Mouse (Mus musculus) megakaryocyte-erythroid progenitor cell, adult 5-6 weeks (primary cell): ENCODE data around the gene Trnau1ap. TPM values are rescaled to one million over a fixed set of nuclear protein-coding genes. Genes with fewer than 3 reads are reported as not detected.
"Not testable (repeated sequence)": the region's sequence is repeated elsewhere in the genome, so short reads cannot be mapped to it uniquely, and the experiment has no call there.

Source experiments
- ATAC-seq: replicated peaks from 2 replicates; pipeline ENCODE4 v1.8.0; 2016; ENCODE audit warnings: mild to moderate bottlenecking, inconsistent platforms; ENCODE audit not compliant: severe bottlenecking, poor library complexity, low FRiP score, low TSS enrichment
- total RNA-seq, 2 experiments: library from RNA; stranded (forward) in 1 of 2; stranded (reverse) in 1 of 2; fragments of 200-1000, 215-1000 nt in 1 of 2; fragments of >200 nt in 1 of 2; fragmentation: Nextera tagmentation in 1 of 2; gene quantifications; 2 replicates each; pipeline ENCODE4 v1.2.3; 2014 to 2017

Gene Trnau1ap
- total RNA-seq, 2 experiments from 2014 or later: 52.0 to 56.8 TPM

DNA sequence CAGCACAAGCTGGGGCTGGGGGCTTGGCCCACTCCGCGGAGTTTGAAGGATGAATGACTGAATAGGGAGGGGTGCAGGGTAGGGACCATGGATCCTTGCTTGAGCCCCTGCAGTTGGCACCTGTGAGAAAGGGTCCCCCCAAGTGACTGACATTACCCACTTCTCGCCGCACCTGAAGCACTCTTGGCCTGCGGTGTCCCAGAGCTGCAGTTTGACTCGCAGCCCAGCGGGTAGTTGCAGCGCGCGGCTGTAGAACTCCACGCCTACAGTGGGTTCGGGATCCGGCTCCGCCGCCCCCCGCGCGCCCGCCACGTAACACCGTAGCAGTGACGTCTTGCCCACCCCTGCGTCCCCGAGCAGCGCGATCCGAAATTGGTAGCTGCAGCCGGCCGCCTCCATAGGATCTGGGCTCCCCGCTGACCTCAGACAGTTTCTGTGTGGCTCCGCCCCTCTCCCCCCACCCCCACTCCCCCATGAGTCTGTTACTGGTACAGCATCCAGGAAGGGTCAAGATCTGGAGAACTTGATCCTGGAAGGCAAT lies 26.3 kb downstream of the Trnau1ap start, which contains the start of gene Rab42:
TSS of gene Rab42 (minus strand) at position 447 of the 541 bp plus-strand sequence.
- peak; percentile 73 for ATAC-seq

GRCm38 (mm10) chr4:132301965-132302938 lies 27.1 kb downstream of the Trnau1ap start:
- ATAC-seq: 0 out of 2 replicates have a peak, but pooled peaks have one; percentile 5

DNA sequence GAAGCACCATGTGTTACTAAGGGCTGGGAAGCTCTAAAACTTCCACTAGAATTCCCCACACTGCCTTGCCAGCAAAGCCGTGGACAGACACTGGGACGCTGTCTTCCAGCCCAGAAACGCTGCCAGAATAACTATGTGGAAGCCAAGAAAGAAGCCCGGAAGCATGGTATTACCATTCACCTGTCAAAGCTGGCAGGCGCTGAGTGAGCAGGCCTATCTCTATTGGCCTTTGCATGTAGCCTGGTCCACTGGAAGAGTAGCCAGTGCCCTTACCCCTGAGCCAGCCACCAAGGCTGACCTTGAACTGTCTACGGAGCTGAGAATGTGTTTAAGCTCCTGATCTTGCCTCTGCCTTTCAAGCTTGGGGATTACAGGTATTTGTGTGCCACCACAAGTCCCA lies 27.9 kb downstream of the Trnau1ap start:
- ATAC-seq: no peak

- ATAC-seq: no peak
Measured at GRCm38 (mm10) chr4:132299849-132300248, 29.5 kb downstream of the Trnau1ap start.

GRCm38 (mm10) chr4:132295696-132296390 lies 33.5 kb downstream of the Trnau1ap start:
- no peak for ATAC-seq

- no peak for ATAC-seq
Measured at GRCm38 (mm10) chr4:132293682-132294240, 35.6 kb downstream of the Trnau1ap start.

DNA sequence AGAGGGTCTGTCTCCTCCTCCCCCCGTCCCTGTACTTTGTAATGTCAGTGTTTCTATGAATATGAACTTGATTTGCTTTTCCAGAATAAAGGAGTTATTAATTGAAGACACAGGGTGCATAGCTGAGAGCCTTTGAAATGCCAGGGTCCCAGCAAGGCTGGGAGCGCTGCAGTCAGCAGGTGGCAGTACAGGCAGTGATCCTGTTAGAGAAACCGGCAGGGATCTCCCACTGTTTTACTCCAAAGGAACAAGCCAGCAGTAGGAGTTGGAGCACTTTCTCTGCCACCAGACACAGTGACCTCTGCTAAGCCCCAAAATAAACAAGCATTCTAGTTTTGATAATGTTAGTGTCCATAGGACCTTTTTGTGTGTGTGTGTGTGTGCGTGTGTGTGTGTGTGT lies 36.4 kb downstream of the Trnau1ap start:
- no peak for ATAC-seq

DNA sequence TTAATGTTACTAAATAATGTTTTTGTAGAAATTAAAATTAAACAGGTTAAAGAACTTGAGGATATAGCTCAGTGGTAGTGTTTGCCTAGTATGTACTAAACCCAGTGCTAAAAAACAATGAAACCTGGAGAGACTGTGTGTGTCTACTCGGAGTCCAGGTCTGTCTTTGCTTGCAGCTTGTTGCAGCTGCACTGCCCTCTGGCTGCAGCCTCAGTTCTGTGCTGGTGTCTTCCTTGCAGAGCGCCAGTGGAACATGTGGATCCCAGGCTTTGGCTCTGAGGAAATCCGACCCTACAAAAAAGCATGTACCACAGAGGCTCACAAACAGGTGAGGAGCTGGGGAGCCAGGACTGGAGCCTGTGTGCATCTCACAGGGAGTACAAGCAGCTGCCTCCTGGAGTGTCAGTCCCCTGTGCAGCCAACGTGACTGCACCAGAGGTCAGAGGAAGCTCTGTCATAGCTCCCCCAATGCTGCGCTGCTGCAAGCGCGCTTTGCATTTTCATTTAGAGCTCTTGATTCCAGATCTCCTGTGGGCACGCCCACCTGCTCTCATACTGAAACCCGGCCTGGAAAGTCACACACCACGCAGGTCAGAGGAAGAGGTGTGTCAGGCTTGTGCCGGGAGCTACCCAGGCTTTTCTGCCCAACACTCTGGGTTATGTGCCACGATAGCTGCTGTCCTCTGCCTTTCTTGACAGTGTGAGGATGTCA lies 37.6 kb downstream of the Trnau1ap start:
- ATAC-seq: no peak

DNA sequence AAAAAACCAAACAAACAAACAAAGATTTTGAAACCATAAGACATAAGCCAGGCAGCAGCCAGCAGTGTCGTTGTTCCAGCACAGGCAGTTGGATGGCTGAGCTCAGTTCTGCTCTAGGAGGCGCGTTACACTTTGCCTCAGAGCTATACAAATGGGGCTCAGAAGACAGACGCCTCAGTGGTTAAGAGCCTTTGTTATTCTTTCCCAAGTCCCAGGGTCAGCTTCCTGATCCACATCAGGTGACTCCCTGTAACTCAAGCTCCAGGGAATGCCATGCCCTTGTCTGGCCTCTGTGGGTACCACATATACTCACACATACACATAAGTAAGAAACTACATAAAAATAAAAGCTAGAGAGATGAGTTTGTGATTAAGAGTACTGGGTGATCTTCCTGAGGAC lies 38.3 kb downstream of the Trnau1ap start:
- no peak for ATAC-seq

- ATAC-seq: not testable (repeated sequence)
Measured at GRCm38 (mm10) chr4:132288840-132289239, 40.5 kb downstream of the Trnau1ap start.

DNA sequence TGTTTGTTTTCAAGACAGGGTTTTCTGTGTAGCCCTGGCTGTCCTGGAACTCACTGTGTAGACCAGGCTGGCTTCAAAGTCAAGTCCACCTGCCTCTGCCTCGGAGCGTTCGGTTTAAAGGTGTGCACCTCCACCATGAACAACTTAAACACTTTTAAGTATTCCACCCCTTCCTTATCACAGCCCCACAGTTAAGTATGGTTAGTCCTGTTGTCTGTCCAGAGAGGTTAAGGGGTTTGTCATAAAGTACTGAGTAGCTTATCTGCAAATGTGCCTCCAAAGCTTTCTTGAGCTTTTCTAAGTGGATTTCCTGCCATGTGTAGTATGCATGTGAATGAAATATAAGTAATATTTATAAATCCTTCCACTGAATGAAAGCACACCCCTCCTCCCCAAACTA lies 53.4 kb downstream of the Trnau1ap start:
- peak; percentile 69 for ATAC-seq

GRCm38 (mm10) chr4:132274156-132274862 lies 55.0 kb downstream of the Trnau1ap start, which contains the start of gene Taf12:
TSS of gene Taf12 (plus strand) at chr4:132274375.
- peak; percentile 63 for ATAC-seq

DNA sequence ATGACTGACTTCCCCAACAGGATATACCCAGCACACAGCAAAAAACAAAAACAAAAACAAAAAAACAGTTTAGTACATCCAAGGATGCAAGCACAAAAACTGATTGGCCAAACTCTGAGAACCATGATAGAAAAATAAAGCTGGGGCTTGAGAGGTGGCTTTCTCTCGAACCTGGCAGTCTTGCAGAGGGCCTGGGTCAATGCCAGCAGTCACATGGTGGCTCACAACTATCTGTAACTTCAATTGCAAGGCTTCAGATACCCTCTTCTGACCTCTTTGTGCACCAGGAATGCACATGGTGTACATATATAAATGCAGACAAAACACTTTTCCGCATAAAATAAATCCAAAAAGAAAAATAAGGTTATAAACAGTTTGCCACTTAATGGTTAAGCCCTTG lies 56.2 kb downstream of the Trnau1ap start:
- no peak for ATAC-seq

DNA sequence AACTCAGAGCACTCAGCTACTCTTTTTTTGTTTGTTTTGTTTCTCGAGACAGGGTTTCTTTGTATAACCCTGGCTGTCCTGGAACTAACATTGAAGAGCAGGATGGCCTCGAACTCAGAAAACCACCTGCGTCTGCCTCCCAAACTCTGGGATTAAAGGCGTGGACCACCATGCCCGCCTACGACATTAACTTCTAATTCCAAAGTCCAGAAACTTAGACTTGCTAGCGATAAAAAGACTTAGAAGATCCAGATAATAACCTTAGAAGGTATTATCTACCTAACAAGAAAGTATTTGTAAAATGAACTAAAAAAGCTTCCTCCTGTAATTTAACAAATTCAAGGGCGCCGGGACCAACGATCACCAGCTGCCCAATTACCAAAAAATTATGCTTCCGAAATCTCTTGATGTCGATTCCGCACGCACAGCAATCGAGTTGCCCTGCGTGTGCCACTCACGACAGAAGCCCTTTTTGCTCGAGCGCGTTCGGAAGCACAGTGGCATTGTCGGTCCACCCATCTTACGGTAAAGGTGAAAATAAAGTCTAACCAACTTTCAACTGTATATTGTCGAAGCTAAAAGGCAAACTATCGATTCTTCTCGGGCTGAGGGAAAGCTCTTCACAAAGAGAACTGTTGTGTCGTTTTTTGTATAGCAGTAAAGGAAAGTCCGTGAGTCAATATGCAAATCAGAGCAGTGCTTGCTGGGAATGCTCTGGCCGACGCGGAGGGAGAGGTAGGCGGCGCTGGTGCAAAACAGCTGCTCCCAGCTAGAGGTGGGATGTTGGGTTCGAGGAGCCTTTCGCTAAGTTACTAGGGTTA lies 59.4 kb downstream of the Trnau1ap start:
- ATAC-seq: peak; percentile 77

- peak; percentile 51 for ATAC-seq
Measured at GRCm38 (mm10) chr4:132268871-132269739, 60.2 kb downstream of the Trnau1ap start.

DNA sequence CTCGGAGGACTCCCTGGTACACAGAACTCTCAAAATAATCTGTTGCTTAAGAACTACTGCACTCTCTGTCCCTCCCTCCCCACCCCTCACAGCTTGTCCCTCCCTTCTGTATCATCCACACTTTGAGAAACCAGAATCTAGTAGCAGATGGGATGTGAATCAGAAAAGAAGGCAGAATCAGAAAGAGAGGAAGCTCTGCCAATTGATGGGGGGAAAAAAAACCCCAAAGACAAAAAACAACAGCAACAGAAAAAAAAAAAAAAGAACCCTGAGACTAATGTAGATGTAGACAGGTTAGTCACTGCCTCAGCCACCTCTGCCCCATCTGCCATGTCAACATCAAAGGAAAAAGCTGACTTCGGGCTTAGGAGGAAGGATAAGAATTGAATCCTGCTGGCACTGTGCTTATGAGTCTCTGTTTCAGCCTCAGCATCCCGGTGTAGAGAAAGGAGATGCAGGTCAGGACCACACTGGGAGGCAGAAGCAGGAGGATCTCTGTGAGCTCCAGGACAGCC lies 62.4 kb downstream of the Trnau1ap start:
- ATAC-seq: no peak
